8 mouse cellular contexts compared by ENCODE assay signal in genomic region chr6:34475391-34475790, GRCm38 (mm10). TPM values are rescaled to one million over a fixed set of nuclear protein-coding genes. Genes with fewer than 3 reads are reported as not detected.
A peak's percentile ranks its signal among the peaks of the same experiment; 100 is the strongest.
DNase-seq lines count a peak whose midpoint lies in the region; ATAC-seq and TF ChIP-seq lines count a peak whose summit lies in the region.

No protein-coding gene starts in this region.

- H3K36me3 ChIP-seq in kidney, postnatal 0 days (ENCODE audit: insufficient read depth, low read length): no peaks in the 10 kb centered on the region
- no peaks in the 10 kb centered on the region for H3K36me3 ChIP-seq in hindbrain, embryonic 14.5 days (replicated peaks; ENCODE audit: control insufficient read depth, insufficient read depth)
- no peaks in the 10 kb centered on the region for H3K36me3 ChIP-seq in midbrain, embryonic 16.5 days (ENCODE audit: control insufficient read depth, insufficient read depth, low read length)

- H3K4me1 ChIP-seq in kidney, postnatal 0 days (replicated peaks; ENCODE audit: insufficient read depth, low read length): 0 out of 2 replicates have a peak, but pooled peaks cover 4% of the 10 kb centered on the region
- H3K4me1 ChIP-seq in hindbrain, embryonic 14.5 days (replicated peaks; ENCODE audit: control insufficient read depth, insufficient read depth, low read length): peaks cover 37% of the 10 kb centered on the region
- peaks cover 33% of the 10 kb centered on the region for H3K4me1 ChIP-seq in midbrain, embryonic 16.5 days (ENCODE audit: control insufficient read depth, insufficient read depth, low read length)

- peak overlapping the region; percentile 54 for H3K4me2 ChIP-seq in kidney, postnatal 0 days (ENCODE audit: low read length)
- H3K4me2 ChIP-seq in hindbrain, embryonic 14.5 days (replicated peaks): peak overlapping the region; percentile 53
- H3K4me2 ChIP-seq in midbrain, embryonic 16.5 days (ENCODE audit: low read length): peak overlapping the region; percentile 54

- TF ChIP-seq CTCF in kidney, postnatal 0 days (IDR thresholded peaks at IDR 0.05; ENCODE audit: low read depth): no peak

- peak overlapping the region; percentile 57 for H3K4me3 ChIP-seq in kidney, postnatal 0 days (replicated peaks; ENCODE audit: low read depth, low read length)
- H3K4me3 ChIP-seq in hindbrain, embryonic 14.5 days (replicated peaks; ENCODE audit: low read length): peak overlapping the region; percentile 51
- peak overlapping the region; percentile 53 for H3K4me3 ChIP-seq in midbrain, embryonic 16.5 days (ENCODE audit: low read depth, low read length)

- no peaks in the 10 kb centered on the region for H3K27me3 ChIP-seq in kidney, postnatal 0 days (ENCODE audit: insufficient read depth, low read length)
- H3K27me3 ChIP-seq in hindbrain, embryonic 14.5 days (ENCODE audit: control insufficient read depth, insufficient read depth, low read length): no peaks in the 10 kb centered on the region
- H3K27me3 ChIP-seq in midbrain, embryonic 16.5 days (ENCODE audit: control insufficient read depth, insufficient read depth, low read depth, low read length): no peaks in the 10 kb centered on the region

- peak overlapping the region; percentile 10; the same call in 1 of the 2 replicates for H3K27ac ChIP-seq in kidney, postnatal 0 days
- H3K27ac ChIP-seq in hindbrain, embryonic 14.5 days: peak overlapping the region; percentile 58; the same call in 1 of the 2 replicates
- H3K27ac ChIP-seq in midbrain, embryonic 16.5 days (ENCODE audit: low read length): peak overlapping the region; percentile 73; the same call in 1 of the 2 replicates

- 24% methylated on average over 6 of the region's 6 CpGs for WGBS in kidney, postnatal 0 days
- 22% methylated on average over 6 of the region's 6 CpGs for WGBS in hindbrain, embryonic 14.5 days
- WGBS in midbrain, embryonic 16.5 days: 18% methylated on average over 6 of the region's 6 CpGs

- ATAC-seq in kidney, postnatal 0 days (replicated peaks; ENCODE audit: low FRiP score, low read depth): no peak
- ATAC-seq in hindbrain, embryonic 14.5 days (ENCODE audit: low FRiP score): no peak
- no peak for ATAC-seq in midbrain, embryonic 16.5 days

- H3K9me3 ChIP-seq in kidney, postnatal 0 days (replicated peaks; ENCODE audit: low read length): no peaks in the 10 kb centered on the region
- H3K9me3 ChIP-seq in hindbrain, embryonic 14.5 days (ENCODE audit: control insufficient read depth, low read length): no peaks in the 10 kb centered on the region
- H3K9me3 ChIP-seq in midbrain, embryonic 16.5 days (replicated peaks; ENCODE audit: control insufficient read depth, low read length, poor library complexity, severe bottlenecking): no peaks in the 10 kb centered on the region

- peak overlapping the region; percentile 19; the same call in 1 of the 2 replicates for H3K9ac ChIP-seq in kidney, postnatal 0 days (ENCODE audit: low read depth, low read length)
- peak overlapping the region; percentile 61 for H3K9ac ChIP-seq in hindbrain, embryonic 14.5 days
- H3K9ac ChIP-seq in midbrain, embryonic 16.5 days (ENCODE audit: low read depth, low read length): peak overlapping the region; percentile 54; the same call in 1 of the 2 replicates

- DNase-seq in kidney, postnatal 0 days (ENCODE audit: low spot score): no peak
- DNase-seq in kidney, adult 18-20 months: no peak
- DNase-seq in c-Kit-negative CD71-positive TER-119-positive erythroid progenitor cells, embryonic 14.5 days (ENCODE audit: low read depth, low spot score): peak; percentile 53
- no peak for DNase-seq in hindbrain, embryonic 14.5 days (ENCODE audit: low spot score)
- no peak for DNase-seq in thymus, postnatal 25 days
- no peak for DNase-seq in adrenal gland, postnatal 10 days
- DNase-seq in cerebellum, adult 9-10 months: no peak

RNA-seq across cellular contexts. Expression of gene Bpgm, which starts 0.6 kb away (rescaled TPM):
- polyA plus RNA-seq in kidney, postnatal 0 days (2015; fragmentation: Nextera tagmentation; extraction: Ambion mirVana): 38.7 and 40.9 TPM in 2 replicates
- polyA plus RNA-seq in hindbrain, embryonic 14.5 days (2014; fragmentation: Nextera tagmentation; extraction: Ambion mirVana): 85.2 and 86.1 TPM in 2 replicates
- polyA plus RNA-seq in midbrain, embryonic 16.5 days (2015; fragmentation: Nextera tagmentation; extraction: Ambion mirVana): 96.2 and 96.8 TPM in 2 replicates
- total RNA-seq in adrenal gland, postnatal 10 days (2021): 10 to 100 TPM; 35.9 to 49.7 TPM

Comparison
In these comparisons a context has a peak if more than half of its experiments do, and no peak if none do; other contexts are left out.
1. H3K27ac ChIP-seq: peak in every context shown above with its lines; median percentile 73 in midbrain, embryonic 16.5 days; 58 in hindbrain, embryonic 14.5 days; 10 in kidney, postnatal 0 days.